Mouse (Mus musculus) intestine, embryonic 15.5 days (tissue): ENCODE measurements around the gene Sema4c. TPM values are rescaled to one million over a fixed set of nuclear protein-coding genes. Genes with fewer than 3 reads are reported as not detected.

Source experiments
- ATAC-seq: fragments of 200-750 bp; cut with Nextera tagmentation; 2 replicates; pipeline ENCODE4 v1.8.0; 2017; ENCODE audit warnings: moderate TSS enrichment, moderate library complexity
- H3K27ac ChIP-seq: fragments of 300-500 bp; sonication (generic); 2 replicates; pipeline ENCODE4 v1.5.1; 2015; ENCODE audit warnings: mild to moderate bottlenecking, inconsistent platforms
- H3K27me3 ChIP-seq: fragments of 300-500 bp; sonication (generic); replicated peaks from 2 replicates; pipeline ENCODE4 v1.6.1; 2015; ENCODE audit warnings: inconsistent platforms
- H3K36me3 ChIP-seq: fragments of 300-500 bp; sonication (generic); 2 replicates; pipeline ENCODE4 v1.6.1; 2015; ENCODE audit warnings: inconsistent platforms
- H3K4me1 ChIP-seq: fragments of 300-500 bp; sonication (generic); replicated peaks from 2 replicates; pipeline ENCODE4 v1.6.1; 2015; ENCODE audit warnings: inconsistent platforms
- H3K4me2 ChIP-seq: fragments of 300-500 bp; sonication (generic); replicated peaks from 2 replicates; pipeline ENCODE4 v1.6.1; 2015; ENCODE audit warnings: mild to moderate bottlenecking, inconsistent platforms
- H3K4me3 ChIP-seq: fragments of 300-500 bp; sonication (generic); replicated peaks from 2 replicates; pipeline ENCODE4 v1.5.1; 2015; ENCODE audit warnings: inconsistent platforms
- H3K9ac ChIP-seq: fragments of 300-500 bp; sonication (generic); 2 replicates; pipeline ENCODE4 v1.6.1; 2015; ENCODE audit warnings: inconsistent platforms
- H3K9me3 ChIP-seq: fragments of 300-500 bp; sonication (generic); 2 replicates; pipeline ENCODE4 v1.6.1; 2016; ENCODE audit warnings: inconsistent platforms
- WGBS: fragments of 180-500 bp; shearing (Covaris S2); methylation state at CpG from one replicate; pipeline ENCODE4 v1.1.7; 2015; 5-methylcytosine and 5-hydroxymethylcytosine counted together
- polyA plus RNA-seq: library from polyadenylated mRNA; unstranded; fragments of >200 nt; fragmentation: Nextera tagmentation; extraction: Ambion mirVana; gene quantifications from 2 replicates; pipeline ENCODE4 v1.2.1, GENCODE M21; 2015

Sema4c gene
- 10.6 and 11.6 TPM in 2 replicates for polyA plus RNA-seq

DNA sequence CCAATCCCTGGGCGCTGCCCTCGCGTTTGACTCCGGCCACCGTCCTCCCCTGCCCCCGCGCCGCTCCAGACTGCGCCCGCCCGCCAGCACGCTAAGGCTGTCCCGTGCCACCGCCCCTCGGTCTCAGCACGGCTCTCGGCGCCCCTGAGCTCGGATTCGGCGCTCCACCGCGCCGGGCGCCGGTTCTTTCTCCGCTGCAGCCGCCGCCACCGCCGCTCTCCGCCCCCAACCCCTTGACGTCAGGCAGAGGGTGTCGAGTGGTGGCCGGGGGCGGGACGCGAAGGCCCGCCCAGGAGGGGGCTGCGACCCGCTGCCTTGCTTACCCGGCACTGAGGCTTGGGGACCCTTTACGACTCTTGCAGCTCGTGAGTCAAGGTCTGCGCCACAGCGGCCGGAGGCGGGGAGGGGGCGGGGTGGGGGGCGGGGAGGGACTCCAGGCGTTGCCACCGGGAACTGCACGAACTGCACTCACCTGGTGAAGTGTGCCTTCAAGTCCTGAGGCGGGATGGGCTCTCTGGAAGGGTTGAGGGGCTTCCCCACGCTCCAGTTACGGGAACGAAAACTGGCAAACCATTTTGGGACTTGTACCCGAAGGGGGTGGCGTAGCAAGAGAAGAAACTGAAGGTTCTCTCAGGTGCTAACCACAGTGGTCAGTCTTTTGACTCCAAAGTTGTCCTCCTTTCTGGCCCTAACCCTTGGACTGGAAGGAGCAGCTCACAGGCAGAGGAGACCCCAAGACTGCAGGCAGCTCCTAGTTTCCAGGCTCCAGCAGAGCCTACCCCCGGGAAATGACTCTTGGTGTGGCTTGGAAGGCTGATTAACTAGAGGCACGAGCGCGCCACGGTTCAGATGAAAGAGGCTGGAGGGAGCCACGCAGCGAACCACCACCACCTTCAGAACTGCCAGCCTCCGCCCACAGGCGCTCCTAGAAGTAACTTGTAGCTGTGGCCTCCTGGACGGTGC lies at the start of gene Sema4c:
Sema4c (minus strand) TSS at position 319 of the 963 bp plus-strand sequence.
- peak; percentile 69 for ATAC-seq
- H3K4me3 ChIP-seq, result peak within 1 kb of the TSS; percentile 90
- no peaks in the 10 kb centered on the region for H3K27me3 ChIP-seq
- WGBS, result 2% methylated on average over 69 of the region's 69 CpGs
- peak within 1 kb of the TSS; percentile 99 for H3K27ac ChIP-seq
- no peaks in the 10 kb centered on the region for H3K9me3 ChIP-seq
- peaks cover 8% of the 10 kb centered on the region for H3K36me3 ChIP-seq
- H3K9ac ChIP-seq, result peak within 1 kb of the TSS; percentile 93
- peaks cover 51% of the 10 kb centered on the region for H3K4me1 ChIP-seq
- peak within 1 kb of the TSS; percentile 89 for H3K4me2 ChIP-seq

DNA sequence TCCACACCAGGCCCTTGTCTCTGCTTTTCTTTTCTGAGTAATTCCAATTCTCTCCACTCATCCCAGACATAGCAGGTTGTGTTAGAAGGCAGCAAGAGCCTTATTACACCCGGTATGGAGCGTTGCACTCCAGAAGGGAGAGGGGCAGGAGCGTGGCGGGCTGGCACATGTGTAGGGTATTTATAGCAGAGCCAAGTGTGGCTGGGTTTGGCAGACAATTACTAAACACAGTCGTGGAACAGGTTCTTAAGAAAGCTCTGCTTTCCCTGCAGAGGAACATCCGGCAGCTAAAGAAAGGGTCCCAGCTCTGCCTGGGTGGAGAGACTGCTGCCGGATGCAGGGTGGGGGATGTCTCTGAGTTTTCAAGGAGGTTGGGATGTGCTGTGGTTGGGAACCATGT lies 48.8 kb upstream of the Sema4c start:
- Histone ChIP-seq H3K9ac (no peak overlapping the region), H3K4me1 (peaks cover 25% of the 10 kb centered on the region), H3K36me3 (no peaks in the 10 kb centered on the region), H3K27me3 (no peaks in the 10 kb centered on the region), H3K9me3 (no peaks in the 10 kb centered on the region), H3K27ac (no peak overlapping the region), H3K4me2 (no peak overlapping the region), H3K4me3 (no peak overlapping the region)
- ATAC-seq, result no peak
- WGBS, result 60% methylated on average over 7 of the region's 7 CpGs

DNA sequence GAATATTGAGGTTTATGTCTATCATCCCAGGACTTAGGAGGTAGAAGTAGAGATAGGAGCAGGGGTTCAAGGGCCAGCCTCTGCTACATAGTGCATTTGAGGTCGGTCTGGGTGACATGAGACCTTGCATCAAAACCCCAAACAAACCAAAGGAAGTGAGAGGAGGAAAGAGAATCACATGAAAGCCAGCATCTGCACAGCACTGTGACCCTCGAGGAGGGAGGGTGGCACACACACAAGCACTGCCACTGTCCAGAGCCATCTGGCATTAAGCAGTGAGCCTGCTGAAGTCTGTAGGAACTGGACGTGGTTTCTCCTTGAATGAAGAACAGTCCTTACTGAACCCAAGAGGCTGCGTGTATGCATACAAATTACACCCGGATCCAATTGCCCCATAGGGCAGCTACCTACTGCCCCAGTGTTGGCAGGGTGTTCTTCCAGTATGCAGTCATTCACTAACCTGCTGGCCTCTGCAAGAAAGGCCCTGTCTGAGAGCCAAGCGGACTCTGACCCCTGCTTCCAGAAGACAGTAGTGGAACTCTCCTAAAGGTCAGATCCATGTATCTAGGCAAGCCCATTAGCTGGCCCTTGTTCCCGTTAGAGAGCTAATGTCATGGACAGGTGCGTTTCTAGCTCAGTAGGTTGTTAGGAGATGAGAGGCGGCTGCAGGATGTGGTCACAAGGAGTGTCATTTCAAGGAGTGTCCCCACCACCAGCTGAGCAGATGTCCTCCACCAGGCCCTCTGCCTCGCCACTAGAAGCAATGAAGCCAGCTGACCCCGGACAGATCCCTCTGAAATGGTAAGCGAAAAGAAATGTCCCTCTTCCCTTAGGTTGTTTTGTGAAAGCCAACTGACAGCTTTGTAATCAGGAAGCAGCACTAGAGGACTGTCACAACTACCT lies 46.4 kb upstream of the Sema4c start:
- Histone ChIP-seq H3K4me3 (no peak overlapping the region), H3K27me3 (no peaks in the 10 kb centered on the region), H3K9me3 (no peaks in the 10 kb centered on the region), H3K9ac (no peak overlapping the region), H3K36me3 (no peaks in the 10 kb centered on the region), H3K4me2 (no peak overlapping the region), H3K27ac (0 out of 2 replicates have a peak overlapping the region, but pooled peaks have one; percentile 36), H3K4me1 (peaks cover 23% of the 10 kb centered on the region)
- 72% methylated on average over 12 of the region's 12 CpGs for WGBS
- ATAC-seq, result peak; percentile 37; the same call in 1 of the 2 replicates

DNA sequence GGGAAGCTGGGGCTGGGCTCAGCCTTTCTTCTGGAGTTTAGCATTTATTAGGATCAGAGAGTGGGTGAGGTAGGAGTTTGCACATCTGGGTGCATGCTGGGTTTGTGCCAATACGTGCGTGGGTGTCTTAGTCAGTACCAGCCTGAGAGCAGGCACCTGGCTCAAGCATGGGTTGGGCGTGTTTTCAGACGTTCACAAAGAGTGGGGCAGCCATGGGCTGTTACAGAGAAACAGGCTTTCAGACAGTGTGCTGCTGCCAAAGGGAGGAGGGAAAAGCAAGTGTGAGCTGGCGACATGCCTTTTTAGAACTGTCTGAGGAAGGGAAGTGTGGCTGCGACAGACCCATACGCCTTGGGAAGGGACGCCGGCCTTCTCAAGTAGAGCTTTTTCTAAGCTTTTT lies 45.2 kb upstream of the Sema4c start:
- Histone ChIP-seq H3K4me3 (no peak overlapping the region), H3K27me3 (no peaks in the 10 kb centered on the region), H3K4me1 (peaks cover 19% of the 10 kb centered on the region), H3K4me2 (no peak overlapping the region), H3K9ac (no peak overlapping the region), H3K27ac (peak overlapping the region; percentile 36; the same call in 1 of the 2 replicates), H3K9me3 (no peaks in the 10 kb centered on the region), H3K36me3 (no peaks in the 10 kb centered on the region)
- WGBS, result 62% methylated on average over 9 of the region's 9 CpGs
- 0 out of 2 replicates have a peak, but pooled peaks have one; percentile 42 for ATAC-seq

DNA sequence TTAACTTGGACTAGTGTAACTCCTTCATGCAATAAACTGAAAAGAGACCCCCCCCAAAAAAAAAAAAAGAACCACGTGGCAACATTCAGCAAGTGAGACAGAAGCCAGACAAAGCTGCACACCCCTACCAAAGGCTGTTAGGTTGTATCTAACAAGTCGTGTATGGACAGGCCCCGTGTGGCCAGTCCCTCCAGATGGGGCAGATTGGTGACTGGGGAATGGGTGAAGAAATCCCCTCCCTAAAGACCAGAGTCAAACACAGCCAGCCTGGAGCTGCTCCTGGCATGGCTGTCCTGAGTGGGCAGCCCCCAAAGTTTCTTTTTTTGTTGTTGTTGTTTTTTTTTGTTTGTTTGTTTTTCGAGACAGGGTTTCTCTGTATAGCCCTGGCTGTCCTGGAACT lies 44.1 kb upstream of the Sema4c start:
- Histone ChIP-seq H3K4me1 (peaks cover 14% of the 10 kb centered on the region; the same call in 1 of the 2 replicates), H3K27ac (no peak overlapping the region), H3K9me3 (no peaks in the 10 kb centered on the region), H3K27me3 (no peaks in the 10 kb centered on the region), H3K9ac (no peak overlapping the region), H3K4me2 (no peak overlapping the region), H3K36me3 (no peaks in the 10 kb centered on the region), H3K4me3 (no peak overlapping the region)
- WGBS, result 52% methylated on average over 4 of the region's 4 CpGs
- no peak for ATAC-seq

- WGBS, result 61% methylated on average over 2 of the region's 2 CpGs
- Histone ChIP-seq H3K9ac (no peak overlapping the region), H3K27me3 (no peaks in the 10 kb centered on the region), H3K36me3 (no peaks in the 10 kb centered on the region), H3K4me3 (no peak overlapping the region), H3K4me1 (peaks cover 14% of the 10 kb centered on the region), H3K27ac (no peak overlapping the region), H3K4me2 (no peak overlapping the region), H3K9me3 (no peaks in the 10 kb centered on the region)
- no peak for ATAC-seq
Measured at GRCm38 (mm10) chr1:36598411-36598810, 40.3 kb upstream of the Sema4c start.

DNA sequence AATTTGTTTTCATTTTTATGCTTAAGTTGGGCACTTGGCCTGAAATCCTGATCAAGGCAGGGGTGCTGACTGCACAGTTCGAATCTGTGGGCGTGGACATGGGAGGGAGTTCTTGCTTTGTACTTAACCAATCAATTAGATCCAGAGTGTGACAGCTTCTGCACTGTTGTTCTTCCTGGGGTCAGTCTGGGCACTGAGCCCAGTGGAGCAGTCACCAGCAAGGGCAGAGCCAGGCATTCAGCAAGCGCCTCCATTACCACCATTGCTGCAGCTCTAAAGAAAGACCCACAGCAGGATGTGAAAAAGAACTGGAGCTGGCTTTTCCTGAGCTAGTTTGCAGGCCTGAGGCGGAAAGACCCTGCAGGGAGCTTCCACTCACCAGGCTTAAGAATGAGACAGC lies 38.0 kb upstream of the Sema4c start:
- WGBS, result 57% methylated on average over 4 of the region's 4 CpGs
- Histone ChIP-seq H3K4me1 (peaks cover 17% of the 10 kb centered on the region), H3K36me3 (no peaks in the 10 kb centered on the region), H3K4me2 (no peak overlapping the region), H3K9me3 (no peaks in the 10 kb centered on the region), H3K4me3 (no peak overlapping the region), H3K27ac (peak overlapping the region; percentile 58; the same call in 1 of the 2 replicates), H3K27me3 (no peaks in the 10 kb centered on the region), H3K9ac (peak overlapping the region; percentile 11; the same call in 1 of the 2 replicates)
- peak; percentile 82 for ATAC-seq

GRCm38 (mm10) chr1:36595167-36595931 lies 37.2 kb upstream of the Sema4c start:
- no peaks in the 10 kb centered on the region for H3K9me3 ChIP-seq
- ATAC-seq, result peak; percentile 67
- H3K27ac ChIP-seq, result peak overlapping the region; percentile 33; the same call in 1 of the 2 replicates
- H3K9ac ChIP-seq, result no peak overlapping the region
- H3K4me3 ChIP-seq, result no peak overlapping the region
- no peaks in the 10 kb centered on the region for H3K27me3 ChIP-seq
- H3K4me2 ChIP-seq, result no peak overlapping the region
- WGBS, result 48% methylated on average over 10 of the region's 10 CpGs
- H3K36me3 ChIP-seq, result no peaks in the 10 kb centered on the region
- H3K4me1 ChIP-seq, result peaks cover 21% of the 10 kb centered on the region

DNA sequence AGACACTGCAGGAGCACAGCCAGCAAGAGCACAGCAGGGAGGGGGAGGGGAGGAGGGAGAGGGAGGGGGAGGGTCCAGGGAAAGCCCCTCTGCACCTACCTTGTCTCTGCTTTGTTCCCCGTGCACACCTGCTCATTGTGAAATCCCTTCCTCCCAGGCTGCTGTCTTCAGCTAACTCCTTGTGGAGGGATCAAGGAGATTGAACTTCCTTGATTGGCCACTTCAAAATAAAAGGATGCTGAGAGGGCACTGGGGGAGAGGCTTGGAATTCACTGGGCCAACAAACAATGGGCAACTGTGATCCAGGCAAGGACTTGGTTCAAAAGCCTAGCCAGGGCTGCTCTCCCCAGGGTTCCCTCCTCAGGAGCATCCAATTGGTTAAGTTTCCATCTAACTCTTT lies 35.0 kb upstream of the Sema4c start:
- 48% methylated on average over 1 of the region's 1 CpGs for WGBS
- no peak for ATAC-seq
- Histone ChIP-seq H3K27me3 (no peaks in the 10 kb centered on the region), H3K36me3 (no peaks in the 10 kb centered on the region), H3K4me2 (no peak overlapping the region), H3K9me3 (no peaks in the 10 kb centered on the region), H3K4me3 (no peak overlapping the region), H3K4me1 (peaks cover 43% of the 10 kb centered on the region), H3K27ac (no peak overlapping the region), H3K9ac (no peak overlapping the region)

DNA sequence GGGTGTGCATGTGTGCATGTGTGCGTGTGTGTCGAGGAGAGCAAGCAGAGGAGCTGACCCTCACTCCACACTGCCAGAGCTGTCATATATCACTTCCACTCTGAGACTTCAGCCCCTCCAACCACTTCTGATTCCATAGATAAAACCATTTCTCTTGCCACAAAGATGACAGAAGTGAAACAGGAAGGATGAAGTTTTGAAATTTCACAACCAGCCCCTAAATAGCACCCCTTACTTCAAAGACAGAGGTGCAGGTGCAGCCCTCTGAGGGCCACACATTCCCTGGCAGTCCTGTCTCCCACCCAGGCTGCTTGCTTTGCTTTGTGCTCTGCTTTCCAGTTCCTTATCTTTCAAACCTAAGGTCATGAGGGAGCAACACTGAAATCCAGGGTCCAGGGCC lies 33.3 kb upstream of the Sema4c start:
- no peak for ATAC-seq
- no peaks in the 10 kb centered on the region for H3K9me3 ChIP-seq
- H3K4me2 ChIP-seq, result no peak overlapping the region
- H3K36me3 ChIP-seq, result no peaks in the 10 kb centered on the region
- no peaks in the 10 kb centered on the region for H3K27me3 ChIP-seq
- H3K4me3 ChIP-seq, result no peak overlapping the region
- no peak overlapping the region for H3K9ac ChIP-seq
- H3K27ac ChIP-seq, result no peak overlapping the region
- peaks cover 50% of the 10 kb centered on the region for H3K4me1 ChIP-seq
- 67% methylated on average over 2 of the region's 2 CpGs for WGBS

DNA sequence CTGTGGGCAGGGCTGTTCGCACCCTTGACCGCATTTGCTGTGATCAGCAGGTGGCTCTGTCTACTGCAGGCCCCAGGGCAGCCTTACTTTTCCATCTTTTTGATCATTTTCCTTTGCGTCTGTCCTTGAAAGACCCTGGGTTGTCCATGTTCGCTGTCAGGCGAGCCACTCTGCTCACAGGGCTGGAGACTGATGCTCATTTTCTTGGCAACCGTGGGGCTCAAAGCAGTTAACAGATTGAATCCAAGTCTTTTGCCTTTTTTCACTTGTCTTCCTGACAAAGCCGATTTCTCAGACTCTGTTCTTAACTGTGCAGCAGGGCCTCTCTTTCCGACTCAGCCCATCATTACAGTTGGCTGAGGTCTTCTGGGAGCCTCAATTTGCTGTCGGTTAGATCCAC lies 32.5 kb upstream of the Sema4c start:
- Histone ChIP-seq H3K4me2 (no peak overlapping the region), H3K36me3 (no peaks in the 10 kb centered on the region), H3K9ac (no peak overlapping the region), H3K27ac (peak overlapping the region; percentile 41; the same call in 1 of the 2 replicates), H3K27me3 (no peaks in the 10 kb centered on the region), H3K4me1 (peaks cover 43% of the 10 kb centered on the region), H3K9me3 (no peaks in the 10 kb centered on the region), H3K4me3 (no peak overlapping the region)
- 67% methylated on average over 9 of the region's 9 CpGs for WGBS
- no peak for ATAC-seq
